Mouse (Mus musculus) heart, embryonic 14.5 days (tissue): ENCODE data around the gene Map2k2. TPM values are rescaled to one million over a fixed set of nuclear protein-coding genes. Genes with fewer than 3 reads are reported as not detected.
A peak's percentile ranks its signal among the peaks of the same experiment; 100 is the strongest.
"Not testable (repeated sequence)": the region's sequence is repeated elsewhere in the genome, so short reads cannot be mapped to it uniquely, and the experiment has no call there.

Experiments used
- ATAC-seq: fragments of 200-750 bp; cut with Nextera tagmentation; 2 replicates; pipeline ENCODE4 v1.8.0; 2017; ENCODE audit warnings: low read depth, moderate TSS enrichment; ENCODE audit not compliant: insufficient number of reproducible peaks, insufficient read depth, low FRiP score
- H3K27ac ChIP-seq, 2 experiments: fragments of 200-500 bp in 1 of 2; fragments of 300-500 bp in 1 of 2; sonication (generic) in 1 of 2; replicated peaks in 1 of 2; 2 replicates each; pipeline ENCODE4 v1.5.1; 2012 to 2014; ENCODE audit warnings: low read depth in 2 of 2, low read length in 2 of 2, control low read depth in 1 of 2, mild to moderate bottlenecking in 1 of 2, mixed read lengths in 1 of 2; ENCODE audit not compliant: control insufficient read depth in 1 of 2, insufficient read depth in 1 of 2
- H3K27me3 ChIP-seq: fragments of 300-500 bp; sonication (generic); 2 replicates; pipeline ENCODE4 v1.6.1; 2014; ENCODE audit warnings: mild to moderate bottlenecking, low read length, control low read depth; ENCODE audit not compliant: control insufficient read depth, insufficient read depth
- H3K36me3 ChIP-seq: fragments of 300-500 bp; sonication (generic); 2 replicates; pipeline ENCODE4 v1.6.1; 2014; ENCODE audit warnings: mild to moderate bottlenecking, control low read depth, low read length, mixed read lengths; ENCODE audit not compliant: control insufficient read depth, insufficient read depth
- H3K4me1 ChIP-seq, 2 experiments: fragments of 200-500 bp in 1 of 2; fragments of 300-500 bp in 1 of 2; sonication (generic) in 1 of 2; 2 replicates each; pipeline ENCODE4 v1.6.1; 2012 to 2014; ENCODE audit warnings: low read length in 2 of 2, control low read depth in 1 of 2, mixed read lengths in 1 of 2; ENCODE audit not compliant: control insufficient read depth in 2 of 2, insufficient read depth in 2 of 2
- H3K4me2 ChIP-seq: fragments of 300-500 bp; sonication (generic); 2 replicates; pipeline ENCODE4 v1.6.1; 2014; ENCODE audit warnings: mild to moderate bottlenecking, low read length
- H3K4me3 ChIP-seq, 2 experiments: fragments of 200-500 bp in 1 of 2; fragments of 300-500 bp in 1 of 2; sonication (generic) in 1 of 2; 2 replicates each; pipeline ENCODE4 v1.5.1; 2012 to 2014; ENCODE audit warnings: low read length in 2 of 2, mild to moderate bottlenecking in 2 of 2, control low read depth in 1 of 2, low read depth in 1 of 2, moderate library complexity in 1 of 2; ENCODE audit not compliant: control insufficient read depth in 1 of 2, insufficient read depth in 1 of 2
- H3K9ac ChIP-seq: fragments of 300-500 bp; sonication (generic); 2 replicates; pipeline ENCODE4 v1.6.1; 2014; ENCODE audit warnings: mild to moderate bottlenecking, low read length
- H3K9me3 ChIP-seq: fragments of 300-500 bp; sonication (generic); 2 replicates; pipeline ENCODE4 v1.6.1; 2016; ENCODE audit warnings: low read length, control low read depth; ENCODE audit not compliant: control insufficient read depth
- WGBS: fragments of 180-500 bp; shearing (Covaris S2); extraction: QIAGEN DNeasy Blood & Tissue Kit; methylation state at CpG from one replicate; pipeline ENCODE4 v1.1.7; 2014; 5-methylcytosine and 5-hydroxymethylcytosine counted together
- polyA plus RNA-seq: library from polyadenylated mRNA; unstranded; fragments of >200 nt; fragmentation: Nextera tagmentation; extraction: Ambion mirVana; gene quantifications from 2 replicates; pipeline ENCODE4 v1.2.1, GENCODE M21; 2014

Map2k2 gene
- 147 and 159 TPM in 2 replicates for polyA plus RNA-seq

DNA sequence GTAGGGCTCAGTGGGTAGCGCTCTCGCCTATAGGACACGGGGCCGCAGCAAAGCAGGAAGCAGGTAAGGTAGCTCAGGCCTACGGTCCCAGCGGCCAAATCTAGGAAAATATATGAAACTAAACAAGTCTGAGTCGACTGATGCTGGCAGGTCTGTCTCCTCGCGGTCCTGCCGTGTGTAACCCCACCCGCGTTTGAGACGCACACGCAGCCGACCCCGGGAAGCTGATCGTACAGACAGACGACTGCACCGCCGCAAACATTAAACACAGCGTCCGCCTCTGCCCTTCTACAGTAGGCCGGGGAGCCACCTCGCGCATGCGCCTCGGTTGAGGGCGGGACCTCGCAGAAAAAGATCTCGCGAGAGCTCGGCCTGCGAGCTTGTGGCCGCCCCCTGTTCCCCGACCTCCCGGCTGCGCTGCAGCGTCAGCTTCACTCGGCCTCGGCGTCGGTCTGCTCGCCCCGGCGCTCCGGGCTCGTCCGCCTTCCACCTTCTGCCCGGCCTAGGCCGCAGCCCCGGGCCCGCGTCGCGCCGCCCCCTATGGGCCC, at the start of gene Map2k2:
Gene Map2k2 (plus strand): TSS at position 351 of the 548 bp plus-strand sequence.
- H3K4me3 ChIP-seq = peak within 1 kb of the TSS; percentile 75 to 97
- ATAC-seq = peak; percentile 91
- peak within 1 kb of the TSS; percentile 93 to 99 for H3K27ac ChIP-seq
- H3K36me3 ChIP-seq = peaks cover 29% of the 10 kb centered on the region
- H3K9ac ChIP-seq = peak within 1 kb of the TSS; percentile 99
- no peaks in the 10 kb centered on the region for H3K9me3 ChIP-seq
- H3K4me2 ChIP-seq = peak within 1 kb of the TSS; percentile 90
- WGBS = under 1% methylated on average over 56 of the region's 56 CpGs
- peaks cover 10 to 18% of the 10 kb centered on the region in 2 experiments for H3K4me1 ChIP-seq
- H3K27me3 ChIP-seq = no peaks in the 10 kb centered on the region

GRCm38 (mm10) chr10:81057406-81058130, 48.1 kb upstream of the Map2k2 start:
- ATAC-seq = no peak
- 88% methylated on average over 23 of the region's 23 CpGs for WGBS
- no peak overlapping the region for H3K9ac ChIP-seq

GRCm38 (mm10) chr10:81058896-81059295, 46.8 kb upstream of the Map2k2 start:
- H3K36me3 ChIP-seq = 0 out of 2 replicates have a peak, but pooled peaks cover 8% of the 10 kb centered on the region
- H3K9ac ChIP-seq = peak overlapping the region; percentile 93
- peak overlapping the region; percentile 91 for H3K4me2 ChIP-seq
- H3K27ac ChIP-seq = no peak overlapping the region
- peaks cover 9 to 24% of the 10 kb centered on the region in 2 experiments; a peak in 3 of 4 replicates for H3K4me1 ChIP-seq
- H3K4me3 ChIP-seq = peak overlapping the region in 1 of 2 experiments; percentile 88; a peak in 2 of 4 replicates
- no peaks in the 10 kb centered on the region for H3K9me3 ChIP-seq
- no peaks in the 10 kb centered on the region for H3K27me3 ChIP-seq
- 87% methylated on average over 6 of the region's 6 CpGs for WGBS
- no peak for ATAC-seq

More at GRCm38 (mm10) chr10:81057406-81058130, 48.1 kb upstream of the Map2k2 start:
- H3K27ac ChIP-seq = no peak overlapping the region
- peaks cover 9 to 24% of the 10 kb centered on the region in 2 experiments; a peak in 3 of 4 replicates for H3K4me1 ChIP-seq
- H3K4me3 ChIP-seq = no peak overlapping the region
- no peak overlapping the region for H3K4me2 ChIP-seq
- no peaks in the 10 kb centered on the region for H3K9me3 ChIP-seq
- no peaks in the 10 kb centered on the region for H3K27me3 ChIP-seq
- peaks cover 14% of the 10 kb centered on the region; the same call in 1 of the 2 replicates for H3K36me3 ChIP-seq

- Histone ChIP-seq H3K9ac (peak within 1 kb of the TSS; percentile 93), H3K4me1 (peaks cover 9 to 24% of the 10 kb centered on the region in 2 experiments; a peak in 3 of 4 replicates), H3K4me3 (peak within 1 kb of the TSS; percentile 88 to 89), H3K27me3 (no peaks in the 10 kb centered on the region), H3K36me3 (0 out of 2 replicates have a peak, but pooled peaks cover 3% of the 10 kb centered on the region), H3K9me3 (no peaks in the 10 kb centered on the region), H3K4me2 (peak within 1 kb of the TSS; percentile 91), H3K27ac (peak within 1 kb of the TSS in 1 of 2 experiments; percentile 68; a peak in 2 of 4 replicates)
- under 1% methylated on average over 48 of the region's 48 CpGs for WGBS
- ATAC-seq = peak; percentile 95
Observed at GRCm38 (mm10) chr10:81059603-81060543, 45.8 kb upstream of the Map2k2 start, which contains the start of gene Sgta. Gene Sgta, minus strand, starts transcription at chr10:81060181.

DNA sequence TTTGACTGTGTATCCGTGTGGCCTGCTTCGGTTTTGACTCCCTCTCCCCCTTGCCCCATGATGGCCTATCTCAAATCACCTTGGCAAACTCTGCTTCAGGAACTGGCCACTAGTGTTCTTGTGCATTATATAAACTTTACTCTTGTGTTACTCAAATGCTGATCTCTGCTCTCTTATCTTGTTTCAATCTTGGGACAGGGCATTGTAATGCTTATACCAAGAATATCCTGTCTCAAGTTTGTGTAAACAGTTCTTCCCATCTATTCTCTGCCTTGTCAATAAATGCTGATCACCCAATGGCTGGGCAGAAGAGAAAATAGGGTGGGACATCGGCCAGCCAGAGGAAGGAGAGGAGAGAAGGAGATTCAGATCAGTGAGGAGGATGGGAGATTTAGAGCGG, 43.0 kb upstream of the Map2k2 start:
- Histone ChIP-seq H3K9ac (no peak overlapping the region), H3K27me3 (no peaks in the 10 kb centered on the region)
- ATAC-seq = no peak

GRCm38 (mm10) chr10:81064519-81064918, 41.2 kb upstream of the Map2k2 start:
- not testable (repeated sequence) for ATAC-seq, H3K4me1 ChIP-seq, H3K27me3 ChIP-seq, H3K4me3 ChIP-seq, H3K4me2 ChIP-seq, H3K9ac ChIP-seq, H3K36me3 ChIP-seq, H3K9me3 ChIP-seq, H3K27ac ChIP-seq
- WGBS = 81% methylated on average over 8 of the region's 8 CpGs

More for the DNA sequence above, 43.0 kb upstream of the Map2k2 start:
- H3K36me3 ChIP-seq = no peaks in the 10 kb centered on the region
- H3K9me3 ChIP-seq = no peaks in the 10 kb centered on the region
- no peak overlapping the region for H3K27ac ChIP-seq
- no peak overlapping the region for H3K4me2 ChIP-seq
- WGBS = 54% methylated on average over 4 of the region's 4 CpGs
- H3K4me3 ChIP-seq = no peak overlapping the region
- peaks cover 9 to 16% of the 10 kb centered on the region in 2 experiments; a peak in 3 of 4 replicates for H3K4me1 ChIP-seq

DNA sequence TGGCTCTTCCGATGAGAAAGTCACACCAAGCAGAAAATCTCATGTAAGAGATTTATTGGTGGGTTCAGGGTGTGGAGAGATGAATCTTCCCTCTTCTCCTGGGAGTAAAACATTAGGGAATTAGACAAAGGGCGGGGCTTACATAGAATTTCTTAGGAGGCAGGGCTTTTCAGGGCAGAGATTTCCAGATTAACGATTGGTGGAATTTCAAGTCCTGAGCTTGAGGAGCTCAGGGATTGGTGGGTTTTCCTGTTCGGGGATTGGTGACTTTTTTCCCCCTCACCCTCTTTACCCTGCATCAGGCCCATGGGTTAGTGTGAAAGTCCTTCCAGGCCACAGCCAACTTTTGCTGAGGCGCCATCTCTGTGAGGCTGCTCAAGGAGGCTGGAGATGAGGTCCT, 37.0 kb upstream of the Map2k2 start:
- Histone ChIP-seq H3K27ac (no peak overlapping the region), H3K36me3 (peaks cover 6% of the 10 kb centered on the region), H3K9ac (no peak overlapping the region), H3K4me3 (no peak overlapping the region), H3K4me1 (peaks cover 4 to 6% of the 10 kb centered on the region in 2 experiments), H3K9me3 (no peaks in the 10 kb centered on the region), H3K4me2 (no peak overlapping the region), H3K27me3 (no peaks in the 10 kb centered on the region)
- WGBS = 58% methylated on average over 5 of the region's 5 CpGs
- ATAC-seq = no peak
